Mouse (Mus musculus) ES-E14 (cell line): ENCODE results near the gene Mctp1. TPM values are rescaled to one million over a fixed set of nuclear protein-coding genes. Genes with fewer than 3 reads are reported as not detected.

Experiments
- DNase-seq: peaks from one replicate; pipeline ENCODE4 v3.0.0-alpha.2; 2013; ENCODE audit warnings: low read depth, low spot score
- H3K27ac ChIP-seq: 2 replicates; pipeline ENCODE4 v1.5.1; 2012; ENCODE audit warnings: low read depth, mild to moderate bottlenecking, low read length, moderate library complexity, mixed read lengths; ENCODE audit not compliant: poor library complexity, insufficient read depth, severe bottlenecking
- H3K36me3 ChIP-seq: 2 replicates; pipeline ENCODE4 v1.6.1; 2012; ENCODE audit warnings: mild to moderate bottlenecking, low read length, moderate library complexity, mixed read lengths; ENCODE audit not compliant: control insufficient read depth, poor library complexity, insufficient read depth, severe bottlenecking
- H3K4me1 ChIP-seq, 2 experiments: fragments of 150-350 bp in 1 of 2; sonication (generic) in 1 of 2; 2 replicates each; pipeline ENCODE4 v1.6.1; 2012; ENCODE audit warnings: low read length in 2 of 2, mild to moderate bottlenecking in 1 of 2, mixed read lengths in 1 of 2; ENCODE audit not compliant: control insufficient read depth in 2 of 2, insufficient read depth in 2 of 2, poor library complexity in 1 of 2
- H3K4me3 ChIP-seq, 2 experiments: fragments of 150-350 bp in 1 of 2; sonication (generic) in 1 of 2; 2 replicates each; pipeline ENCODE4 v1.5.1; 2012; ENCODE audit warnings: low read length in 2 of 2, low read depth in 1 of 2, mild to moderate bottlenecking in 1 of 2, mixed read lengths in 1 of 2; ENCODE audit not compliant: insufficient read depth in 1 of 2, poor library complexity in 1 of 2, severe bottlenecking in 1 of 2
- H3K9ac ChIP-seq: 2 replicates; pipeline ENCODE4 v1.6.1; 2012; ENCODE audit warnings: low read depth, mild to moderate bottlenecking, low read length, mixed read lengths; ENCODE audit not compliant: poor library complexity, insufficient read depth, severe bottlenecking
- H3K9me3 ChIP-seq: fragments of 150-350 bp; sonication (generic); 2 replicates; pipeline ENCODE4 v1.6.1; 2012; ENCODE audit warnings: low read depth, mild to moderate bottlenecking, low read length; ENCODE audit not compliant: control insufficient read depth, insufficient read depth
- CHD2 ChIP-seq: IDR thresholded peaks from 2 replicates; pipeline ENCODE4 v1.6.1; 2014; ENCODE audit warnings: mild to moderate bottlenecking, low read depth, low read length, inconsistent platforms
- HCFC1 ChIP-seq: IDR thresholded peaks from 2 replicates; pipeline ENCODE4 v1.6.1; 2012; ENCODE audit warnings: low read length, inconsistent platforms, borderline replicate concordance; ENCODE audit not compliant: insufficient read depth
- MAFK ChIP-seq: IDR thresholded peaks from 2 replicates; pipeline ENCODE4 v1.6.1; 2014; ENCODE audit warnings: mild to moderate bottlenecking, low read depth, low read length, inconsistent platforms; ENCODE audit not compliant: insufficient read depth
- ZC3H11A ChIP-seq: IDR thresholded peaks from 2 replicates; pipeline ENCODE4 v1.6.1; 2012; ENCODE audit warnings: low read depth, mild to moderate bottlenecking, inconsistent platforms, low read length, borderline replicate concordance
- ZNF384 ChIP-seq: IDR thresholded peaks from 2 replicates; pipeline ENCODE4 v1.6.1; 2012; ENCODE audit warnings: low read depth, low read length, inconsistent platforms
- in situ Hi-C, 2 experiments: fragments of 600-800 bp; cut with MboI; formaldehyde crosslinking; loops; one replicate each; pipeline ENCODE4 v1.15.1; 2025; ENCODE audit warnings: low sequenced_read_pairs in 2 of 2, inconsistent platforms in 1 of 2; ENCODE audit not compliant: unreplicated experiment in 2 of 2
- total RNA-seq: library from RNA; depleted of rRNA; stranded (reverse); fragments of 300-350 nt; gene quantifications from 2 replicates; pipeline ENCODE4 v1.2.3, GENCODE M21; 2012

Mctp1 gene
- total RNA-seq, 1 experiment = 0.80 TPM

DNA sequence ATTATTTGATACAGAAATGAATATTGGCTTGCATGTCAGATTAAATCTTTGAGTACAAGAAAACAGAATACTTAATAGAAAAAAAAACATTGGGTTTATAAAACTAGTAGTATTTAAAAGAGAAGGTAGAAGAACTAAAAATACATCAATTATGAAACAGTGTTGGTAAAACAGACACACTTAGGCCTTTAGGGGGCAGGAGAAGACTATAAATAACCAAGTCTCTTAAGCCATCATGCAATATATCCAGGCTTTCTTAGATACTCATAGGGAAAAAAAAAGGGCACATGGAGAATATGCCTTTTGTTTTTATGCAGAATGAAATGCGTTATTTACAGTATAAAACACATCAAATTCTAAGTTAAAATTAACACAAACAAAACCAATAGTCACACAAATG is 661.0 kb downstream of the Mctp1 start:
- H3K36me3 ChIP-seq = no peaks in the 10 kb centered on the region; the same call in 1 of the 2 replicates
- H3K4me3 ChIP-seq = no peak overlapping the region
- no peak overlapping the region for H3K27ac ChIP-seq
- in situ Hi-C loops = no loop called here
- no peak for TF ChIP-seq ZC3H11A
- TF ChIP-seq HCFC1 = no peak
- no peak for TF ChIP-seq ZNF384
- no peak for TF ChIP-seq CHD2
- TF ChIP-seq MAFK = no peak
- H3K9ac ChIP-seq = no peak overlapping the region
- no peaks in the 10 kb centered on the region for H3K9me3 ChIP-seq
- no peak for DNase-seq
- no peaks in the 10 kb centered on the region for H3K4me1 ChIP-seq

DNA sequence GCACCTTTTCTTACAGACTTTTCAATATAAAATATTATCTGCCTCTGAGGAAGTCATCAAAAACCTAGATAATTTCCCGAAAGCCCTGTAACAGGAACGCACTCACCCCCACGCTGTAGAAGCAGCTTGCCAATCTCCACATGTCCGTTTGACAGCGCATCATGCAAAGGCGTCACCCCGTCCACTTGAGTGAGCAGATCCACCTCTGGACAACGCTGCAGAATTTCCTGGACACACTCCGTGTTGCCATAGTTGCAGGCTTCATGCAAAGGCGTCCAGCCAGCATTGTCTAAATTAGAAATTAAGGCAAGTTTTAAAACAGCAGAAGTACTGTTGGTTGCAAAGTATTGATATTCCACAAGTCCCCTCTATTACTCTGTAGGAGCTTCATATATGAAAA is 662.1 kb downstream of the Mctp1 start:
- Histone ChIP-seq H3K9ac (no peak overlapping the region), H3K4me3 (no peak overlapping the region), H3K27ac (no peak overlapping the region), H3K9me3 (no peaks in the 10 kb centered on the region), H3K36me3 (no peaks in the 10 kb centered on the region; the same call in 1 of the 2 replicates), H3K4me1 (no peaks in the 10 kb centered on the region)
- no peak for DNase-seq
- TF ChIP-seq CHD2 (no peak), ZNF384 (no peak), ZC3H11A (no peak), HCFC1 (no peak), MAFK (no peak)
- in situ Hi-C loops = no loop called here

DNA sequence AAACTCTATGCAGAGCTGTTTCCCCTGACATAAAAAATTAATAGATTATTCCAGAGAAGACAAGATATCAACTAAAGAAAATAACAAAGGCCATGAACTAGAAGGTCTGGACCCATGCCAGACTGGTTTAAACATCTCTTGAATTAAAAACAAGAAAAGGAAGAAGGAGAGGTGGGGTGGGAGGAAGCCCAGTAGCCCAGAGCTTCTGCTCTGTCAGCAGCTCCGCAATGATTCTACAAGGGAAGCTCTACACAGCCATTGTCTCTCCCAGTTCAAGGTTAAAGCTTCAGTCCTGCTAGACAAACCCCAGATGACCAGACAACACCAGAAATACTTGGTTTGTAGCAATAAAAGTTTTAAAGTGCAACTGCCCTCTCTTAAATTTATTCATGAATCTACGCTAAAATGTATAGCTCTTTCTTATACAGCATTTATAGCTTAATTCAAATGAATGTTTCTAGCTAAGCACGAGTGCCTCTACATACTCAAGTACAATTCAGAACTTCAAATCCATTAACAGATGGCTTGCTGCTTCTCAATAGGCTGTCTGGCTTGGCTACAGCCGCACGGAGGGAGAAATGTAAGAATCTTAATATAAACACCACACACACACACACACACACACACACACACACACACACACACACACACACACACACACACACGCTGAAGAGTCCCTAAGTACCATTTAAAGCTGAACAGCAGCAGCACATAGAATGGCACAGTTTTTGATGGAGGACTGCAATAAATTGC is 663.0 kb downstream of the Mctp1 start:
- no peak for DNase-seq
- Histone ChIP-seq H3K4me1 (no peaks in the 10 kb centered on the region), H3K27ac (no peak overlapping the region), H3K36me3 (no peaks in the 10 kb centered on the region; the same call in 1 of the 2 replicates), H3K9me3 (no peaks in the 10 kb centered on the region), H3K4me3 (no peak overlapping the region), H3K9ac (no peak overlapping the region)
- TF ChIP-seq ZNF384 (no peak), MAFK (no peak), ZC3H11A (no peak), CHD2 (no peak), HCFC1 (no peak)
- in situ Hi-C loops = no loop called here

DNA sequence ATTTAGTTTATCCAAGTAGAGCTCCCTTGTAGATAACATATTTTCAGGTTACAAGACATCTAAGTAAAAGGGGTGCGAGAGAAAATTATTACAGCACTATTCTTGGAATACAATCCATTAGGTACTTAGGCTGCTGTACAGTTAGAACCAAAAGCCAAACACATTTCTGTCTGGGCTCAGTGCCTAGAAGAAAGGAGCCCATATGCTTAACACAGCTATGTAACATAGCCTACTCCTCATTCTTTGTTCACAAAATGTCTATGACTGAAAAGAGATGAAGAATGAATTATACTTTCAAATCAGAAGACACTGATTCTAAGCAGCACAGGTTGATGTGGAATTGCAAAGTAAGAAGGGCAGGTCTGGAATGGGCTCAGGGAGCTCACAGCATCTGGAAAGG is 664.1 kb downstream of the Mctp1 start:
- Histone ChIP-seq H3K9me3 (no peaks in the 10 kb centered on the region), H3K36me3 (no peaks in the 10 kb centered on the region; the same call in 1 of the 2 replicates)
- in situ Hi-C loops = no loop called here

More for the DNA sequence above, 664.1 kb downstream of the Mctp1 start:
- no peak overlapping the region for H3K9ac ChIP-seq
- no peaks in the 10 kb centered on the region for H3K4me1 ChIP-seq
- H3K4me3 ChIP-seq = no peak overlapping the region
- TF ChIP-seq ZNF384 (no peak), MAFK (no peak), HCFC1 (no peak), CHD2 (no peak), ZC3H11A (no peak)
- DNase-seq = no peak
- no peak overlapping the region for H3K27ac ChIP-seq
